Mouse (Mus musculus): Measurements from ENCODE around the gene Tsc22d3.

DNA sequence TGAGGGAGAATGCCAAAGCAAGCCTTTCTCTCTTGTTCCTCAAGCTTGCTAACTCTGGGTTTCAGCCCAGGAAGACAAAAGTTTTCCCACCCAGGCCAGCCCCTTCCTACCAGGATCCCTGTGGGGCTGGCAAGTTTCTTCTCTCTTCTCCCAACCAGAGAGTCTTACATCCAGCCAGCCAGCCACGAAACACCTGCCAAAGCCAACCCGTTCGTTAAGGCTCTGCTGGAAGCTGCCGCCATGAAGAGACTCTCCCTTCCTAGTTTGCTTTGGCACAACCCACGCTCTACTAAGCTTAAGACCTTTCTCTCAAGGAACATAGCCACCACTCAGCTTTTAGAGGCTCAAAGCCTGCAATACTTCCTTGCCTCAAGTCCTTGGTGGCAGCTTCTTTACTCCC is 11.9 kb downstream of the Tsc22d3 start:
- TF ChIP-seq CTCF (IDR thresholded peaks at IDR 0.05; ENCODE audit: low read depth) (no peak), EP300 (IDR thresholded peaks at IDR 0.05; ENCODE audit: low read depth) (no peak)

Data from liver, postnatal 0 days (tissue).